Mouse (Mus musculus): ENCODE results near the gene Phf13. TPM values are rescaled to one million over a fixed set of nuclear protein-coding genes. Genes with fewer than 3 reads are reported as not detected.

Phf13 gene
- polyA plus RNA-seq, 1 experiment from 2014 or later, result 10.4 TPM

- Histone ChIP-seq H3K4me1 (peaks cover 68% of the 10 kb centered on the region), H3K27ac (peak overlapping the region; percentile 87), H3K9ac (peak overlapping the region; percentile 83), H3K4me2 (peak overlapping the region; percentile 100), H3K36me3 (peaks cover 44% of the 10 kb centered on the region), H3K9me3 (replicated peaks) (no peaks in the 10 kb centered on the region), H3K4me3 (peak overlapping the region; percentile 91), H3K27me3 (replicated peaks) (peaks cover 17% of the 10 kb centered on the region)
- WGBS (ENCODE audit: insufficient replicate concordance), result 9% methylated on average over 13 of the region's 13 CpGs
- ATAC-seq, result peak; percentile 22
Measured at GRCm38 (mm10) chr4:152010707-152011134, 14.7 kb upstream of the Phf13 start.

- Histone ChIP-seq H3K36me3 (peaks cover 38% of the 10 kb centered on the region), H3K4me2 (peak overlapping the region; percentile 100), H3K9ac (peak overlapping the region; percentile 83), H3K27me3 (replicated peaks) (peaks cover 17% of the 10 kb centered on the region), H3K4me1 (peaks cover 73% of the 10 kb centered on the region), H3K27ac (peak overlapping the region; percentile 87), H3K9me3 (replicated peaks) (no peaks in the 10 kb centered on the region), H3K4me3 (peak overlapping the region; percentile 91)
- ATAC-seq, result peak; percentile 70
- under 1% methylated on average over 10 of the region's 10 CpGs for WGBS (ENCODE audit: insufficient replicate concordance)
Measured at GRCm38 (mm10) chr4:152010091-152010706, 14.1 kb upstream of the Phf13 start.

- H3K27me3 ChIP-seq (replicated peaks), result peaks cover 17% of the 10 kb centered on the region
- 1% methylated on average over 112 of the region's 115 CpGs for WGBS (ENCODE audit: insufficient replicate concordance)
- peak overlapping the region; percentile 87 for H3K27ac ChIP-seq
- ATAC-seq, result peak; percentile 58
- H3K9ac ChIP-seq, result peak overlapping the region; percentile 83
- H3K4me2 ChIP-seq, result peak overlapping the region; percentile 100
- H3K4me1 ChIP-seq, result peaks cover 73% of the 10 kb centered on the region
- H3K9me3 ChIP-seq (replicated peaks), result no peaks in the 10 kb centered on the region
- H3K36me3 ChIP-seq, result peaks cover 30% of the 10 kb centered on the region
- peak overlapping the region; percentile 91 for H3K4me3 ChIP-seq
Measured at GRCm38 (mm10) chr4:152009076-152010051, 13.3 kb upstream of the Phf13 start.

DNA sequence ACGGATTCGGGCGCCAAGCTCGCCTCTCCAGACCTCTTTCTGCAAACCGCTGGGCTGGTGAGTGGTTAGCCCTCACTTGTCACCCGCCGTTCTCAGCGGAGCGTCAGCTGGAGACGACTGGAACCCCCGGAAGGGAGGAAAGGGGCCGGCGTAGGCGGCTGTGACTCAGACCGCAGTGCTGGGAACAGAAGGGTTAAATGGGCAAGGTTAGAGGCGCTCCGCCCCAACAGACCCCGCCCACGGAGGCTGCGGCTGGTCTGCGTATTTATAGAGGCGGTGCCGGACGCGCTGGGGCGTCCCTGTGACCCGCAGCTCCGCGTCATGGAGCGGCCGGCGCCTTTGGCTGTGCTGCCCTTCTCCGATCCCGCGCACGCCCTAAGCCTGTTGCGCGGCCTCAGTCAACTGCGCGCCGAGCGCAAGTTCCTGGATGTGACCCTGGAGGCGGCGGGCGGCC, 12.6 kb upstream of the Phf13 start, which contains the start of gene Klhl21:
TSS of gene Klhl21 (plus strand) at position 182 of the 454 bp plus-strand sequence.
- Histone ChIP-seq H3K4me3 (peak within 1 kb of the TSS; percentile 91), H3K4me2 (peak within 1 kb of the TSS; percentile 100), H3K27ac (peak within 1 kb of the TSS; percentile 87), H3K27me3 (replicated peaks) (peaks cover 17% of the 10 kb centered on the region), H3K36me3 (peaks cover 23% of the 10 kb centered on the region), H3K9ac (peak within 1 kb of the TSS; percentile 83), H3K9me3 (replicated peaks) (no peaks in the 10 kb centered on the region), H3K4me1 (peaks cover 70% of the 10 kb centered on the region)
- peak; percentile 85 for ATAC-seq
- 6% methylated on average over 44 of the region's 45 CpGs for WGBS (ENCODE audit: insufficient replicate concordance)

DNA sequence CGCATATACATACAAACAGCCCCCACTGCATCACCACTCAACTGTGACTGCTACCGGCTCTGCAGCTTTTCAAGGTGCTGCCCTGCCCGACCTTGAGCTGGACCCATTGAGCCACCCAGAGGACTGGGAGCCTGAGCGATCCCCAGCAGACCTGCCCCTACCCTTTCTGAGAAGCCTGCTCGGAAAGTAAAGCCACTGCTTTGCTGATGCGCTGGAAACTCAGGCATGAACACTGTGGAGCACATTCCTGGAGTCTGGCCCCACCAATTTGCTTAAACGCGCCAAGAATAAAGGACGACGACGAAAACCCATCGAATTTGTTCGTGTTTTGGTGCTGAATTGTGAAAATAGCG, 12.1 kb upstream of the Phf13 start:
- Histone ChIP-seq H3K36me3 (peaks cover 18% of the 10 kb centered on the region), H3K27me3 (replicated peaks) (peaks cover 17% of the 10 kb centered on the region), H3K4me2 (peak overlapping the region; percentile 100), H3K4me1 (peaks cover 64% of the 10 kb centered on the region), H3K9ac (peak overlapping the region; percentile 83), H3K4me3 (peak overlapping the region; percentile 91), H3K9me3 (replicated peaks) (no peaks in the 10 kb centered on the region), H3K27ac (peak overlapping the region; percentile 87; the same call in 1 of the 2 replicates)
- 1% methylated on average over 14 of the region's 14 CpGs for WGBS (ENCODE audit: insufficient replicate concordance)
- ATAC-seq, result no peak

GRCm38 (mm10) chr4:152007481-152008147, 11.6 kb upstream of the Phf13 start:
- ATAC-seq, result no peak

DNA sequence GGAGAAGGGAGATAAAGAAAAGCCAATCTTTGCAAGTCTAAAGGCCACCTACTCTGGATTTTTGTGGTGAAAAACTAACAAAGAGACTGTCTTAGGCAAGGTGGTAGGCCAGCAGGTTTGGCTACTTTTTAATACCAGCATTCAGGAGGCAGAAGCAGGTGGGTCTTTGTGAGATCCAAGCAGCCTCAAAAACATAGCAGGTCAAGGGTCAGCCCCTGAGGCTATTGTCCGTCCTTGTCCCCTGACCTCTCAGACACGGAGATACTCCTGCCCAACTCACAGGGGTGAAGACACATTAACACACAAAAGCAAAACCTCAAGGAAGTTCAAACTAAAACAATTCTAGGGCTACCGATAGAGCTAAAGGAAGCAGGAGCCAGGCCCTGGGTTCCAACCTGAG, 10.8 kb upstream of the Phf13 start:
- H3K4me1 ChIP-seq, result peaks cover 52% of the 10 kb centered on the region
- H3K4me2 ChIP-seq, result no peak overlapping the region
- H3K9me3 ChIP-seq (replicated peaks), result no peaks in the 10 kb centered on the region
- no peak for ATAC-seq
- no peak overlapping the region for H3K4me3 ChIP-seq
- no peak overlapping the region for H3K9ac ChIP-seq
- H3K27ac ChIP-seq, result no peak overlapping the region
- peaks cover 17% of the 10 kb centered on the region for H3K27me3 ChIP-seq (replicated peaks)
- WGBS (ENCODE audit: insufficient replicate concordance), result 46% methylated on average over 3 of the region's 3 CpGs
- peaks cover 5% of the 10 kb centered on the region for H3K36me3 ChIP-seq

More at GRCm38 (mm10) chr4:152007481-152008147, 11.6 kb upstream of the Phf13 start:
- H3K27ac ChIP-seq, result no peak overlapping the region
- peak overlapping the region; percentile 91 for H3K4me3 ChIP-seq
- peaks cover 60% of the 10 kb centered on the region for H3K4me1 ChIP-seq
- H3K4me2 ChIP-seq, result peak overlapping the region; percentile 100
- peak overlapping the region; percentile 83 for H3K9ac ChIP-seq
- peaks cover 17% of the 10 kb centered on the region for H3K27me3 ChIP-seq (replicated peaks)
- no peaks in the 10 kb centered on the region for H3K9me3 ChIP-seq (replicated peaks)
- WGBS (ENCODE audit: insufficient replicate concordance), result 23% methylated on average over 8 of the region's 8 CpGs
- H3K36me3 ChIP-seq, result peaks cover 13% of the 10 kb centered on the region

DNA sequence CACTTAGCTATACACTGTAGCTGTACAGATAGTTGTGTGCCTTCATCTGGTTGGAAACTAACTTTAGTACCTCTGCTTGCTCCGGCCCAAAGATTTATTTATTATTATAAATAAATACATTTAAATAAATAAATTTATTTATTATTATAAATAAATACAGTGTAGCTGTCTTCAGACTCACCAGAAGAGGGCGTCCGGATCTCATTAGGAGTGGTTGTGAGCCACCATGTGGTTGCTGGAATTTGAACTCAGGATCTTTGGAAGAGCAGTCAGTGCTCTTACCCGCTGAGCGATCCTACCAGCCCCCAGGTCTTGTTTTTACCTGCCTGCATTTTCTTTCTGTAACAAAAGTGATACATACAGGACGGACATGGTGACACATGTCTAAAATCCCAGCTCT, 10.1 kb upstream of the Phf13 start:
- Histone ChIP-seq H3K4me1 (peaks cover 45% of the 10 kb centered on the region), H3K9ac (no peak overlapping the region), H3K27ac (no peak overlapping the region), H3K36me3 (no peaks in the 10 kb centered on the region), H3K4me2 (no peak overlapping the region), H3K27me3 (replicated peaks) (peaks cover 17% of the 10 kb centered on the region), H3K9me3 (replicated peaks) (no peaks in the 10 kb centered on the region), H3K4me3 (no peak overlapping the region)
- ATAC-seq, result no peak
- 55% methylated on average over 6 of the region's 6 CpGs for WGBS (ENCODE audit: insufficient replicate concordance)

DNA sequence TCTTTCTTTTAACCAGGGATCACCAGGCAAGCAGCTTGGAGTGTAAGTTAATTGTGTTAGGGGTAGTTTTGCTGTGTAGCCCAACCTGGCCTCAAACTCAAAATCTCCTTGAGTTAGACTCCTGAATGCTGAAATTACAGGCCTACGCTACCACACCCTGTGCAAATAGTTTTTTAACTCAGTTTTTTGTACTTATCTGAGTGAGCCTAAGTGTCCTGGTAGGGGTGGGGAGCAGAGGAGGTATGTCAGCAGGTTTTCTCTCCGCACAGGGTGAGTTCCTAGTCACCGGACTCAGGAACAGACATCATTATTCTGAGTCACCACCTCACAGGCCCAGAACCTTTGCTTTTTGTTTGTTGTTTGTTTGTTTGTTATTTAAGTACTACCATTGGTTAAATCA, 6.0 kb upstream of the Phf13 start:
- Histone ChIP-seq H3K36me3 (no peaks in the 10 kb centered on the region), H3K4me1 (peaks cover 18% of the 10 kb centered on the region), H3K9me3 (replicated peaks) (no peaks in the 10 kb centered on the region), H3K27ac (no peak overlapping the region), H3K27me3 (replicated peaks) (peaks cover 4% of the 10 kb centered on the region), H3K4me2 (no peak overlapping the region), H3K9ac (no peak overlapping the region), H3K4me3 (no peak overlapping the region)
- no peak for ATAC-seq
- 76% methylated on average over 3 of the region's 3 CpGs for WGBS (ENCODE audit: insufficient replicate concordance)

DNA sequence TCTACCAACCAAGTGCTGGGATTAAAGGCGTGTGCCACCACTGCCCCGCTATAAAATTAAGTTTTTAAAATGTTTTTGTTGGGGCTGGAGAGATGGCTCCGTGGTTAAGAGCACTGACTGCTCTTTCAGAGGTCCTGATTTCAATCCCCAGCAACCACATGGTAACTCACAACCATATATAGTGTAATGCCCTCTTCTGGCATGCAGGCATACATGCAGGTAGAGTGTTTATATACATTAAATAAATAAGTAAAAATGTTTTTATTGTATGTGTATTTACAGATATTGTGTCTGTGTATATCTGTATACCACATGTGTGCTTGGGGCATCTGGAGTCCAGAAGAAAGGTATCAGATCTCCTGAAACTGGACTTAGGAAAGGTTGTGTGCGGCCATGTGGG, 5.3 kb upstream of the Phf13 start:
- Histone ChIP-seq H3K9me3 (replicated peaks) (no peaks in the 10 kb centered on the region), H3K4me2 (no peak overlapping the region), H3K4me1 (peaks cover 20% of the 10 kb centered on the region), H3K36me3 (no peaks in the 10 kb centered on the region), H3K4me3 (no peak overlapping the region), H3K9ac (no peak overlapping the region), H3K27me3 (replicated peaks) (no peaks in the 10 kb centered on the region; the same call in 1 of the 2 replicates), H3K27ac (no peak overlapping the region)
- WGBS (ENCODE audit: insufficient replicate concordance), result 48% methylated on average over 4 of the region's 4 CpGs
- ATAC-seq, result no peak

GRCm38 (mm10) chr4:152000906-152001305, 4.8 kb upstream of the Phf13 start:
- H3K4me3 ChIP-seq, result no peak overlapping the region
- no peaks in the 10 kb centered on the region for H3K27me3 ChIP-seq (replicated peaks)
- WGBS (ENCODE audit: insufficient replicate concordance), result 53% methylated on average over 4 of the region's 4 CpGs
- ATAC-seq, result no peak
- H3K9me3 ChIP-seq (replicated peaks), result no peaks in the 10 kb centered on the region
- no peak overlapping the region for H3K4me2 ChIP-seq
- peaks cover 20% of the 10 kb centered on the region for H3K4me1 ChIP-seq
- no peak overlapping the region for H3K27ac ChIP-seq
- H3K9ac ChIP-seq, result no peak overlapping the region
- H3K36me3 ChIP-seq, result no peaks in the 10 kb centered on the region
